Mouse (Mus musculus) liver, postnatal 0 days (tissue): ENCODE data around the gene Bms1. TPM values are rescaled to one million over a fixed set of nuclear protein-coding genes. Genes with fewer than 3 reads are reported as not detected.

Experiments used
- ATAC-seq: fragments of 200-750 bp; cut with Nextera tagmentation; 2 replicates; pipeline ENCODE4 v1.8.0; 2017; ENCODE audit warnings: mild to moderate bottlenecking, moderate library complexity
- DNase-seq: peaks from one replicate; pipeline ENCODE4 v3.0.0-alpha.2; 2016
- H3K27ac ChIP-seq: fragments of 300-500 bp; sonication (generic); 2 replicates; pipeline ENCODE4 v1.5.1; 2014; ENCODE audit warnings: antibody characterized with exemption, moderate library complexity, mild to moderate bottlenecking, low read depth
- H3K27me3 ChIP-seq: fragments of 300-500 bp; sonication (generic); 2 replicates; pipeline ENCODE4 v1.6.1; 2014; ENCODE audit warnings: low read length, control low read depth, mixed read lengths; ENCODE audit not compliant: insufficient read depth
- H3K36me3 ChIP-seq: fragments of 300-500 bp; sonication (generic); replicated peaks from 2 replicates; pipeline ENCODE4 v1.6.1; 2014; ENCODE audit warnings: mild to moderate bottlenecking, control low read depth, low read length, moderate library complexity, mixed read lengths; ENCODE audit not compliant: insufficient read depth
- H3K4me1 ChIP-seq: fragments of 300-500 bp; sonication (generic); 2 replicates; pipeline ENCODE4 v1.6.1; 2014; ENCODE audit warnings: antibody characterized with exemption, mild to moderate bottlenecking, control low read depth; ENCODE audit not compliant: insufficient read depth
- H3K4me2 ChIP-seq: fragments of 300-500 bp; sonication (generic); 2 replicates; pipeline ENCODE4 v1.6.1; 2014; ENCODE audit warnings: low read depth, mild to moderate bottlenecking, low read length, moderate library complexity, mixed read lengths
- H3K4me3 ChIP-seq: fragments of 300-500 bp; sonication (generic); 2 replicates; pipeline ENCODE4 v1.5.1; 2014; ENCODE audit warnings: low read depth, low read length
- H3K9ac ChIP-seq: fragments of 300-500 bp; sonication (generic); replicated peaks from 2 replicates; pipeline ENCODE4 v1.6.1; 2014; ENCODE audit warnings: mild to moderate bottlenecking, moderate library complexity
- H3K9me3 ChIP-seq: fragments of 300-500 bp; sonication (generic); 2 replicates; pipeline ENCODE4 v1.6.1; 2016; ENCODE audit warnings: mild to moderate bottlenecking, control low read depth, low read length, mixed read lengths
- CTCF ChIP-seq: sonication (generic); IDR thresholded peaks from 2 replicates; pipeline ENCODE4 v1.5.1; 2016; ENCODE audit warnings: antibody characterized with exemption, low read depth
- EP300 ChIP-seq: IDR thresholded peaks from 2 replicates; pipeline ENCODE4 v1.6.1; 2016; ENCODE audit warnings: antibody characterized with exemption, low read depth, mild to moderate bottlenecking
- WGBS: fragments of 180-500 bp; shearing (Covaris S2); extraction: QIAGEN DNeasy Blood & Tissue Kit; methylation state at CpG from one replicate; pipeline ENCODE4 v1.1.7; 2014; ENCODE audit not compliant: insufficient replicate concordance; 5-methylcytosine and 5-hydroxymethylcytosine counted together
- microRNA-seq: library from miRNA; unstranded; fragments of <30 nt; microRNA quantifications from one replicate; pipeline ENCODE4, GENCODE M21; 2016
- polyA plus RNA-seq: library from polyadenylated mRNA; unstranded; fragments of >200 nt; fragmentation: Nextera tagmentation; extraction: Ambion mirVana; gene quantifications from 2 replicates; pipeline ENCODE4 v1.2.1, GENCODE M21; 2015

The Bms1 gene
- polyA plus RNA-seq, 1 experiment from 2014 or later = 8.5 TPM

- TF ChIP-seq EP300 (no peak), CTCF (no peak)
- 86% methylated on average over 11 of the region's 11 CpGs for WGBS
Observed at GRCm38 (mm10) chr6:118341861-118342485, 77.3 kb downstream of the Bms1 start.

GRCm38 (mm10) chr6:118337660-118338059 lies 81.6 kb downstream of the Bms1 start:
- Histone ChIP-seq H3K9ac (no peak overlapping the region), H3K4me3 (no peak overlapping the region), H3K4me2 (no peak overlapping the region), H3K4me1 (no peaks in the 10 kb centered on the region), H3K27ac (no peak overlapping the region), H3K36me3 (no peaks in the 10 kb centered on the region), H3K9me3 (no peaks in the 10 kb centered on the region), H3K27me3 (no peaks in the 10 kb centered on the region)
- no peak for DNase-seq
- no peak for ATAC-seq
- TF ChIP-seq EP300 (no peak), CTCF (no peak)
- 80% methylated on average over 5 of the region's 5 CpGs for WGBS

More at GRCm38 (mm10) chr6:118341861-118342485, 77.3 kb downstream of the Bms1 start:
- H3K4me3 ChIP-seq = no peak overlapping the region
- ATAC-seq (no peak), DNase-seq (no peak)
- no peak overlapping the region for H3K27ac ChIP-seq
- no peak overlapping the region for H3K9ac ChIP-seq
- H3K9me3 ChIP-seq = no peaks in the 10 kb centered on the region
- no peaks in the 10 kb centered on the region for H3K27me3 ChIP-seq
- no peak overlapping the region for H3K4me2 ChIP-seq
- H3K4me1 ChIP-seq = no peaks in the 10 kb centered on the region
- H3K36me3 ChIP-seq = no peaks in the 10 kb centered on the region

DNA sequence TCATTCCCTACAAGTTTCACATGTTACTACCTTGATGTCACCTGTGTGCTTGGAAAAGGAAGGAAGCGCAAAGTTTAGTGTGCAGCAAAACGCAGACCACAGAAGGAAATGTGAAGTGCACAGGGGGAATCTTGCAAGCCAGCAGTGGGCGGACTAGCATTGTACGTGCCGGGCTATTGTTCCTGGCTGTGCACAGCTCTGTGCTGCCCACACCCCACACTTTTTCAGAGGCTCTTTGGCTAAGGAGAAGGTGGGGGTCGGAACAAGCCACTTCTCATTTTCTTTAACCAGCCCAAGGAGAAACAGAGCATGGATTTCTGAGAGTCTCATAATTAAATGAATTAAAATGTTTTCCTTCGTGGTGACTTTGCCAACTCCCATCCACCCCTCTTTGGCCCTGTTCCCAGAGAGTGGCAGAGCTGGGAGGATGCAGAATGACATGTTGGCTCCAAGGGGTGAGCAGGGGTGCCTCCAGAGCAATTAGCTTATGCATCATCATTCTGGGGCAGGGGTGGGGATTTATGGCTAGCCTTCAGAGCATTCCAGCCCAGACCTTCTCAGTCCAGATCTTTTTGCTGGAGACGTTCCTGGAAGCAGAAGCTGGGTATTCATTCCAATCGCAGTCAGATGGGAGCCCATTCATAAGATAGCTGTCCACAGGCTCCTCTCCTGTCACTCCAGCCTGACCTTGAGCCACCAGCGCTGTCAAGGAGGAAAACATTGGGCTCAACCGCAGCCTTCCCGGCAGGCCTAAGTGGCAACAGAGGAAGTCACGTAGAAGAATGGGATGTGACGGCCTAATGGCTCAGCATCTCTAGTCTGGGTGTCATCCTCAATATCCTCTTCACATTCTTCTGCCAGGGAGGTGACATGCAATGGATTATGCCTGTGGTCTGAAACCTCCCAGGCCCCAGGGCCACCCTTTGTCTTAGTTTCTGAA lies 82.5 kb downstream of the Bms1 start:
- H3K27ac ChIP-seq = no peak overlapping the region
- H3K4me3 ChIP-seq = no peak overlapping the region
- no peak overlapping the region for H3K9ac ChIP-seq
- H3K4me2 ChIP-seq = no peak overlapping the region
- no peaks in the 10 kb centered on the region for H3K4me1 ChIP-seq
- H3K36me3 ChIP-seq = no peaks in the 10 kb centered on the region
- 38% methylated on average over 14 of the region's 14 CpGs for WGBS
- no peaks in the 10 kb centered on the region for H3K27me3 ChIP-seq
- H3K9me3 ChIP-seq = no peaks in the 10 kb centered on the region
- no peak for TF ChIP-seq CTCF
- TF ChIP-seq EP300 = no peak
- ATAC-seq (no peak), DNase-seq (no peak)

DNA sequence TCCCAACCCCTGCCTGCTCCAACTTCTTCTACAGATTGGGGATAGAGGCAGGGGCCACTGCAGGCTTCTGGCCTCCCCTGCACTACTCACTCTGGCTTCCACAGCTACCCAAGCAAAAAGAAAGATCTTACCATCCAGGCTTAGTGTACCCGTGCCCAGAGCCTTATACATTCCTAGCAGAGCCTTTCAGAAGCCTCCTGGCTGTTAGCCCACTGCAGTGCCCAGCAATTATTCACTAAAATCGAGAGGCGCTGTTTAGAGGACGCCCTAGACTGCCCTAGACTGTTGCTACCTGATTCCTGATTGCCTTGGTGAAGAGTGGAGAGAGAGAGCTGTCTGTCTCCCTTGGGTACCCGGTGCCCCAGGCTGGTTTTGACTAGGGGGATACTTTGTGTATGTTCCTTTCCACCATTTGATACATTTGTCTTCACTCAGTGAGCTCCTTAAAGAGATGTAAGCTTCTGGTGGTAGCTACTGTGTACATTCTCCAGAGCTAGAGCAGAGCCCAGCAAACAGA lies 83.3 kb downstream of the Bms1 start:
- H3K4me2 ChIP-seq = no peak overlapping the region
- H3K9me3 ChIP-seq = no peaks in the 10 kb centered on the region
- H3K9ac ChIP-seq = no peak overlapping the region
- H3K27ac ChIP-seq = no peak overlapping the region
- DNase-seq (no peak), ATAC-seq (no peak)
- no peaks in the 10 kb centered on the region for H3K36me3 ChIP-seq
- H3K4me3 ChIP-seq = no peak overlapping the region
- WGBS = 60% methylated on average over 5 of the region's 5 CpGs
- no peaks in the 10 kb centered on the region for H3K4me1 ChIP-seq
- TF ChIP-seq EP300 = no peak
- no peak for TF ChIP-seq CTCF
- no peaks in the 10 kb centered on the region for H3K27me3 ChIP-seq

DNA sequence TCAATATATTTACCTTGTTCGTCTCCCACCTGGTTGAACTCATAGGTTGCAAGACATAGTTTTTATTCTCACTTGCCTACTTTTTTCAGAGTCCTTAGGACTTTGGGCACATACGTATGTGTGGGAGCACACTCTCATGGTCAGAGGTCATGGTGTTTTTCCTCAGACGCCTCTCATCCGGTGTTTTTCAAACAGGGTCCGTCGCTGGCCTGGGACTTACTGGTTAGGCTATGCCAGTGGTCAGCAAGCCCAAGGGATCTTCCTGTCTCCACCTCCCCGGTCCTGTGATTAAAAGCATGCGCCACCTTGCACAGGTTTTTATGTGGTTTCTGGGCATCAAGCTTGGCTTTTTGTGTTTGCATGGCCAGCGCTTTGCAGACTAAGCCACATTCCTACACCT lies 85.4 kb downstream of the Bms1 start:
- no peaks in the 10 kb centered on the region for H3K36me3 ChIP-seq
- H3K4me1 ChIP-seq = no peaks in the 10 kb centered on the region
- no peak for DNase-seq
- ATAC-seq = no peak
- H3K27ac ChIP-seq = no peak overlapping the region
- TF ChIP-seq CTCF (no peak), EP300 (no peak)
- H3K9ac ChIP-seq = no peak overlapping the region
- WGBS = 76% methylated on average over 9 of the region's 9 CpGs
- no peak overlapping the region for H3K4me2 ChIP-seq
- no peak overlapping the region for H3K4me3 ChIP-seq
- H3K27me3 ChIP-seq = no peaks in the 10 kb centered on the region
- no peaks in the 10 kb centered on the region for H3K9me3 ChIP-seq

Small RNA genes lying within 50 kb of the gene (microRNA-seq; reads per million reads assigned to microRNA genes)
- gene Gm25953 = not detected

Other genes starting within 250 kb of the Bms1 start
- gene Ret, start 221.8 kb downstream of the Bms1 start, polyA plus RNA-seq = 0.05 TPM in 1 of 2 replicates, not detected in the other
- 0.46 and 0.53 TPM in 2 replicates for gene Zfp248, start 36.1 kb upstream of the Bms1 start, polyA plus RNA-seq
- 0.62 and 0.67 TPM in 2 replicates for gene Zfp9, start 59.8 kb upstream of the Bms1 start, polyA plus RNA-seq
- 3.8 and 5.6 TPM in 2 replicates for gene Ankrd26, start 142.8 kb upstream of the Bms1 start, polyA plus RNA-seq